Mouse (Mus musculus): ENCODE measurements around the gene Mical3. TPM values are rescaled to one million over a fixed set of nuclear protein-coding genes. Genes with fewer than 3 reads are reported as not detected.

Gene Mical3
- polyA plus RNA-seq, 1 experiment from 2014 or later, result 13.1 TPM

DNA sequence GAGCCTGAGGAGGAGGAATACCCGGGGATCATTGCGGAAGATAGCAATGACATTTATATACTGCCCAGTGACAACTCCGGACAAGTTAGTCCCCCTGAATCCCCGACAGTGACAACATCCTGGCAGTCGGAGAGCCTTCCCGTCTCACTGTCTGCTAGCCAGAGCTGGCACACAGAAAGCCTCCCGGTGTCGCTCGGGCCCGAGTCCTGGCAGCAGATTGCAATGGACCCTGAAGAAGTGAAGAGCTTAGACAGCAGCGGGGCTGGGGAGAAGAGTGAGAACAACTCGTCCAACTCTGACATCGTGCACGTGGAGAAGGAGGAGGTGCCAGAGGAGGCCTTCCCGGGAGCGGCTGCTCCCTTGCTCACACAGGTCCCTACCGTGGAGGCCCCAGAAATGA lies 244.1 kb downstream of the Mical3 start:
- peaks cover 87% of the 10 kb centered on the region for H3K36me3 ChIP-seq
- 87% methylated on average over 17 of the region's 17 CpGs for WGBS

GRCm38 (mm10) chr6:120884436-120884835 lies 246.4 kb downstream of the Mical3 start:
- Histone ChIP-seq H3K36me3 (peaks cover 77% of the 10 kb centered on the region), H3K27me3 (no peaks in the 10 kb centered on the region), H3K27ac (no peak overlapping the region), H3K4me1 (no peaks in the 10 kb centered on the region), H3K9ac (no peak overlapping the region), H3K9me3 (replicated peaks) (no peaks in the 10 kb centered on the region), H3K4me3 (replicated peaks) (no peak overlapping the region), H3K4me2 (no peak overlapping the region)
- WGBS, result 95% methylated on average over 6 of the region's 6 CpGs
- ATAC-seq (replicated peaks; ENCODE audit: low FRiP score), result no peak

More for the DNA sequence above, 244.1 kb downstream of the Mical3 start:
- Histone ChIP-seq H3K9ac (no peak overlapping the region), H3K27me3 (no peaks in the 10 kb centered on the region), H3K4me2 (no peak overlapping the region), H3K4me1 (no peaks in the 10 kb centered on the region), H3K4me3 (replicated peaks) (no peak overlapping the region), H3K27ac (no peak overlapping the region), H3K9me3 (replicated peaks) (no peaks in the 10 kb centered on the region)
- ATAC-seq (replicated peaks; ENCODE audit: low FRiP score), result no peak

Other genes with a start within 250 kb of the Mical3 start
- gene Bid, start 214.1 kb downstream of the Mical3 start, polyA plus RNA-seq (2015; fragmentation: Nextera tagmentation; extraction: Ambion mirVana), result 22.2 and 23.8 TPM in 2 replicates
- 10.5 TPM in 2 replicates for gene Pex26, start 52.7 kb upstream of the Mical3 start, polyA plus RNA-seq (2015; fragmentation: Nextera tagmentation; extraction: Ambion mirVana)
- 0.22 and 0.43 TPM in 2 replicates for gene Tuba8, start 79.7 kb upstream of the Mical3 start, polyA plus RNA-seq (2015; fragmentation: Nextera tagmentation; extraction: Ambion mirVana)
- gene Usp18, start 114.9 kb upstream of the Mical3 start, polyA plus RNA-seq (2015; fragmentation: Nextera tagmentation; extraction: Ambion mirVana), result 2.1 and 3.2 TPM in 2 replicates
- 21.6 and 22.2 TPM in 2 replicates for gene Slc6a13, start 169.2 kb upstream of the Mical3 start, polyA plus RNA-seq (2015; fragmentation: Nextera tagmentation; extraction: Ambion mirVana)
- 0.44 and 0.51 TPM in 2 replicates for gene Slc6a12, start 212.1 kb upstream of the Mical3 start, polyA plus RNA-seq (2015; fragmentation: Nextera tagmentation; extraction: Ambion mirVana)